Mouse (Mus musculus): ENCODE measurements around the gene Smim20.
A peak's percentile ranks its signal among the peaks of the same experiment; 100 is the strongest.

Smim20 gene

DNA sequence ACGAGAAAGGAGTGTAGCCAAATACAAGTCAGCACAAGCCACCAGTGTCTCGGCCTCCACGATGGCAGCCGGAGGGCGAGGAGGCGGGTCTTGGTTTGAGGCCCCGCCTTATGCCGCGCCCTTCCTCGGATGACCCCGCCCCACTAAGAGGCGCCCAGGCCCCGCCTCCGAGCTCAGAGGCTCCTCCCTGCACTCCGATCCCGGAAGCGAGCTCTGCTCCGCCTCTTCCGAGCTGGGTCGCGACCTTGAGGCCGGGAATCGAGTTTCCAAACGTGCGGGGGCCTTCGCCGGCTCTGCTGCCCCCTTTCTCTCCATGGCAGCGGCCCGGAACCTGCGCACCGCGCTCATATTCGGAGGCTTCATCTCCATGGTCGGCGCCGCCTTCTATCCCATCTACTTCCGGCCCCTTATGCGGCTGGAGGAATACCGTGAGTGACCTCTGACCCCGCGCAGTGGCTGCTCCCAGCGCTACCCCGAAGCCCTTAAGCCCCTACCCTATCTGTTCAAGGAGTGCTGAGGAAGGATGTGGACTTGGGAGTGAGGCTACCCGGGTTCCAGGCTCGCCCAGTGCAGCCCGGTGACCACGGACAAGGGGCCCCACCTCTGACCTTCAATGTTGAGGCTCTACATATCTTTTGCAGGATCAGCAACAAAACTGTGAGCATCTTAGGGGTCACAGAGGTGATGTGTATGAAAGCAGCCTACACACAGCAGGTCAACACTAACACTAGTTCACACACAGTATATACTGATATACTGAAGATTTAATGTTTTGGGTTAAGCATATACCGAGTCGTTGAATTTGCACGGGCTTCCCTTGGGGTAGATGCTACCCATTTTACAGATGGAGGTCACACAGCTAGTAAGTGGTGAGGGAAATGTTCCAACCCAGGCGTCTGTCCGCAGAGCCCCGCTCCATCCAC is at the start of gene Smim20:
Gene Smim20 (plus strand): TSS at position 153 of the 923 bp plus-strand sequence.
- DNase-seq (ENCODE audit: low spot score) = peak; percentile 83

DNA sequence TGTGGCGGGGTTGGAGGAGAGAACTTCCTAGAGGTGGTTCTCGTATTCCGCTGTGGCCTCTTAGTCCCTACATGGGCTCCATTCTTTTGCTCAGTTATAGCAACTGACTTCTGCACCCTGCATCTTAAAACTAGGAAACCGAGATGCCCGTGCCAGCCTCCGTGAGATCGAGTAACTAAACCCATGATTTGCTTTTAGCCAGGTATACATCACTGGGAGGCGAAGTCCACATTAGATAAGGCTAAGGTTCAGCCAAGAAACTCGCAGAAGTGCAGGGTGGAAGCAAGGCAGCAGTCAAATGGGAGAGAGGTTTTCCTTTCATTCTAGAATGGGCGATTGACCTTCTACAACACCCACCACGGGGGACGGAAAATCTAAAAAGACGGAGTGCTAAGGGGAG is 41.4 kb upstream of the Smim20 start:
- no peak for DNase-seq (ENCODE audit: low spot score)

DNA sequence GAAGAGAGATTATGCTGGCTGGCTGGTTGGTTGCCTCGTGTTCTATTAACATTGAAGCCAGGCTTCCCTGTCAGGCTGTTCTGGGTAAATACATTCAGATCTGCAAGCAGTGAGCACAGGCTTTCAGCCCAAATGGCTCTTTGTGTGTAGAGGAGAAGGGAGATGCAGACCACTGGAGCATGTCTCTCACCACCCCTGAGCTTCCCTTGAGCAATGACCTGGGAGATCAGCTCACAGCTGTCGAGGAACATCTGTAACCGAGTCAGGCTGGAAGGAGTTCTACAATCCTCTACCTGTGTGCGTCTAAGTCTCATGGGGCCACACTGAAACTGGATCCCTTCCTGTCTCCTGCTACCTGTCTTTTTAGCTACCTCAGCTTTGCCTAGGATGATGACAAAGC is 36.3 kb upstream of the Smim20 start:
- DNase-seq (ENCODE audit: low spot score) = no peak

DNA sequence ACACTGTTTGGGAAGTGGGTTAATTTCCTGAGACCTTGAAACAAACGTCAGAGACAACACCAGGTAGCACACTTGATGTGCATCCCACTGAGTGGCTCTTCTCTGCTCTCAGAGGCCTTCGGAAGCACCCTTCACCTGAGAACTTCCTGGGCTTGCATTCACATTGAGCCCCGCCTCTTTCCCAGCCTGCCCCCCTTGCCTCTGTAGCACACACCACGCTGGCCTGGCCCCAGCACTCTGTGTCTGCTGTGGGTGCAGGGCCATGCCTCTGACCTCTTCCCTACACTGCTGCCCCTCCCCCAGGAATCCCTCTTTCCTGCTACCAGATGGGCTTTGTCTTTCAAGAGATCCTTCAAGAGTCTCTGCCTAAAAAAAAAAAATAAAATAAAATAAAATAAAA is 31.3 kb upstream of the Smim20 start:
- no peak for DNase-seq (ENCODE audit: low spot score)

DNA sequence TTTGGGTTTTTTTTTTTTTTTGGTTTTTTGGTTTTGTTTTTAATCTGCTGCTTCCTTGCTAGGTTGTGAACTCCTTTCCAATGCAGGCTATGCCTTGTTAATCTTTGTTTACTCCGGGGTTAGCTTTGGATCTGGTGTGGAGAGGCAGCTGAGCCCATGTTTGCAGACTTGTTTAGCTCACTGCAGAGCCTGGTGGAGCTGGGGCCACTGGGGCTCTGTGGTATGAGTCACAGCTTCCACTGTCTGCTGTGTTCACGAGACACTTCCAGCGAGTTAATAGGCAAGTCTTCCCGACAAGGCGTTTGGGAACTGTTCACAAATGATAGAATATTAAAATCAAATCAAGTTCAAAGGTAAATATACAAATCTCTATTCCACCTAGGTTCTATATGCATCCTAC is 30.7 kb upstream of the Smim20 start:
- DNase-seq (ENCODE audit: low spot score) = no peak

DNA sequence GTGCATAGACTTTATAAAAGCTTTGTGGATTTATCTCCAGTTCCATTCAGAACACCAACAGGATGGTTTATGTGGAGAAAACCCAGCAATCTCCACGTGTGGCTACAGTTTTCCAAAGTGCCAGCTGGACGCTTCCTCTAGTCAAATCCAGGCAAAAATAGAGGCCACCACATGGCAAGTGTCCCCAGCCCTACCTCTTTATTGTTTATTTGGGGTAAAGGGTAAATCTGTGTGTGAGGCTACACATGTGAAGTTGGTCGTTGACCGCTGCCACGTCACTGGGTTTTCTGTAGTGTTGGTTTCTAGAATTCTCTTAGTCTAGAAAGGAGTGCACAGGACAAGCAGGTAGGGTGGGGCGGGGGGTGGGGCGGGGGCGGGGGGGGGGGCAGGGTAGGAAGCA is 30.1 kb upstream of the Smim20 start:
- no peak for DNase-seq (ENCODE audit: low spot score)

DNA sequence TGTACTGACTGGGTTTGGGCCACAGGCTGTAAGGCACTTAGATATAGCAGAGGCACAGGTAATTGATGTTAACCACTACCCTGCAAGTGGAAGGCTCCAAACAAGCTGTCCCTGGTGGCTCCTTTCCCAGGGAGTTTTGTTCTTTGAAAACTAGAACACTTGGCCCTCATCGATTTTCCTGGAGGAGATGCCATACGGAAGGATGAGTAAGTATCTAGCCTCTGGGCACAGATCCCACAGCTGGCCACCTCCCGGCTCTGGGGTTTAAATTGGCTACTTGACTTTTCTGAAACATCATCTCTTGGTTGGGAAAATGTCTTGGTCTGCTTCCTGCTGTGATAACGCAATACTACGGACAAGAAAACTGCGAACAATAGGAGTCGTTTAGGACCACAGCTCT is 28.1 kb upstream of the Smim20 start:
- no peak for DNase-seq (ENCODE audit: low spot score)

DNA sequence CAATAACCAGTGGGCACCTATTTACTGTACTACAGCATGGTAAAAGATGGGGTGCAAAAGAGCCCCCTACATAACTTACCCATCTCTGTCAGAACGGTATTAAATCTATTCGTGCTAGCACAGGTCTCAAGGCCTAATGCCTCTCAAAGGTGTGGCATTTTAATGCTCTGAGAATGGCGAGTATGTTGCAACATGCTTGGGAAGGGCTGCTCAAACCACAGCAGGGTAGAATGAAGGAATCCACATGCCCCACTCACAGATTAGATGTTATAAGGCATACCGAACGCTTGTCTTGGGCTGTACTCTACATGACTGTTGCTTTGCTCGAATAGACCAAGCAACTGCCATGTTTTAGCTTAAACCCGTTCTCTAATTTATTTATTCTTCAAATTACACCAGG is 27.7 kb upstream of the Smim20 start:
- no peak for DNase-seq (ENCODE audit: low spot score)

DNA sequence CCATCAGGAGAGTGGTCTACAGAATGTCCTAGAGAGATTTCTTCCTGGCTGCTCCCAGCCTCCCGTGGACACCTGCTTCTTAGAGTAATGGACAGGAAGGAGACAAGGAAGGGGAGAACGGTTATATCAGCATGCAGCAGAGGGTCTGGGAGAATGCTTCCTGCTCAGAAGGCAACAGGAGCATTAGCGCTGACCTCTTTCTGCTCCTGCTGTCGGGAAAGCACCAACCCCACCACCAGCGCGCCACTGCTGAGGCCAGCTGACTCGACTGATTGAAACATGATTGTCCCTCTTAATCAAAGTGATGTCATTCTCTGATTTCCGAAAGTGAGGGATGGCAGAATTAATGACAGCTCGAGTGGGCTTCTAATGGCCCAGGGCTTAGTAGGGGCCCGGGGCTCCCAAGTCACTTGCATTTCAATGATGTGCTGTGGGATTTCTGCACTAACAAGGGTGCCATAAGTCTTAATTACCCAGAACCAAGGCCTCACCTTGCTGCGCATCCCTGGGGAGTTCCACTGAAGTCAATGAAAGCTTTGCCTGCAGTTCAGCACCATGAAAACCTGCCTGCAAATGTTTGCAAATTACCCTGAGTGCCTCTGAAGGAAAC is 26.9 kb upstream of the Smim20 start:
- DNase-seq (ENCODE audit: low spot score) = no peak

DNA sequence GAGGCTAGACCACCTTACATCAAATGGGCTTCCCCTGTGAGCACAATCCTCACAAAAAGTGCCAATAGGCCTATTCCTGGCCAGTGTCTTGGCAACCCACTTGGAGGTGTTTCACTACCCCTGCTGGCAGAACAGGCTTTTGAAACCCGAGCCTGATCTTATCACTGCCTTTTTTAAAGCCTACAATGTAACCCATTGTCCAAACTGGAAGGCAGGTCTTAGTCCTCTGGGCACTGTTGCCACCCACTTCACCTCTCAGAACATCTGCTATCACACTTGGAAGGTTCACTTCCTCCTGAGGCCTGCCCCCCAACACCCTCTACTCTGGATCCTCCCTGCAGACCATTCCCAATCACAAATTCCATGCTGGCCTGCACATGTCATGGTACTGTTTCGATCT is 25.8 kb upstream of the Smim20 start:
- no peak for DNase-seq (ENCODE audit: low spot score)

DNA sequence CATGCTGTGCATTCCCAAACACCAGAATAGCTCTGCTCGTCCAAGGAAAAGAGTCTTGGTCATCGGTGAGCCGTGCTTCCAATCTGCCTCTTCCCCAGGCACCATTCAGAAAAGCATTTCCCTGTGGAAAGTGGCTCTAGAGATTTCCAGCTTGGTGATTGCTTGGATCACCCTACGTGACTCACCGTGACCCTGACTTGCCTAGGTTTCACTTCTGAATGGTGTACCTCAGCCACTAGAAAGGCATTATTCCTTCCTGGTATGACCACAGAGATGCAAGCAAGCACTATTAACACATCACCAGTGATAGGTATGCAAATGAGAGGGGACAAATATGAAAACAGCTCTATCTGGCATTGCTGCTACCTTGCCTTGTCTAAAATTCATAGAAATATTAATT is 24.9 kb upstream of the Smim20 start:
- no peak for DNase-seq (ENCODE audit: low spot score)

DNA sequence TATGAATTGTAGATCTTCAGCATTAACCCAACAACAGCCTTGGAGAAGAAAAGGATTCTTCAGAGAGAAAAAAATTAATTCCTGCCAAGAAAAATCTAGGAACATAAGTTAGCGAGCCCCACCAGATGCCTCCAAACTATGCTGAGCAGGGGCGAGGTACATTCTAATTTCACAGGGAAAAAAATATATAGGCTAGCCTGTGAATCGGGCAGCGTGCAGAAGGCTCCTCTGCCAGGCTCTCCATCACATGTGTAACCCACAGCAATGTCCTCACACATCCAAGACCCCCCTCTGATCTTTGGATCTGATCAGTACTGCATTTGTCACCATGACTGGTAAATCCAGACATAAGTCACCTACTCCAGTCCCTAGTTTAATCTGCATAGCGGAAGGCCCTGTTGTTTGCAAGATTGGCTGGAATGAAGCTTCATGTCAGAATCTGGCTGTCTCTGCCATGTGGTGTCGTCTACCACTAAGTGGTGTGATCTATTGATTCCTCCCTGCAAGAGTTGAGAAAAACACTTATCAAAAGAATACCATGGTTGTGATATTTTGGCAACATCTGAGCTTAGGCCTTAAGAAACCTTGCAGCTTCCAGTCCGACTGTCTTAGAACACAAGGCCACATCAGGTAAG is 23.9 kb upstream of the Smim20 start:
- no peak for DNase-seq (ENCODE audit: low spot score)

DNA sequence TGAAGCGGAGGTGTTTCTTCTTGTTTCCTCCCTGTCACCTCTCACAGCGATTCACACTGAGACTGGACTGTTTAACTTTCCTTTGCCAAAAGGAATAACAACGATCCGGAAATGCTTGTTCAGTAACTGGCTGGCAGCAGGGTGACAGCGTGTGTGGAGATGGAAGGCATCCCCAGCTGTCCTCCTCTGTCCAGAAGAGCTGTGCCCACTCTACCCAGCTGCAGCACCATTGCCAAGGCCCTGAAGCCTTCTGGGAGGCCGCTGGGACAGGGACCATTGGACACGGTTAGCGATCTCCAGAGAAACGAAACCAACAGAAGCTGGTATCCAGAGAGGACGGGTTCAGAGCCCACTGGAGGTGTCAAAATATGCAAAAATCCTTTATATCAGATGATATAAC is 22.9 kb upstream of the Smim20 start:
- DNase-seq (ENCODE audit: low spot score) = no peak

DNA sequence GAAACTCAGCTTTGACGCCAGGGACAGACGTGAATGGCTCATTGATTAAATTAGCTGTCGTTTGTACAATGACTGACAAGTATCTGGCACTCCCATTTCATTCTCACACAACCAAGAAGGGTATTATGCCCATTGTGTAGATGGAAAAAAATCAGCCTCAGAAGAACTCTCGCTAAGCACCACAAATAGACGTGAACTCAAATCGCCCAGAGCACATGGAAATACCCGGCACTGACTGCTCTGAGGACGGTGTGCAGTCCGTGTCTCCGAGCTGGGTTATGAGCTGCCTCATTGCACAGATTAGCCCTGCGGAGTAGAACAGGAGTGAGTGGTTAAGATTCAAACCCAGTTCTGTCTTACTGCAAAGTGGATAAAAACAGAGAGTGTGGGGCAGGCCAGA is 18.4 kb upstream of the Smim20 start:
- no peak for DNase-seq (ENCODE audit: low spot score)

DNA sequence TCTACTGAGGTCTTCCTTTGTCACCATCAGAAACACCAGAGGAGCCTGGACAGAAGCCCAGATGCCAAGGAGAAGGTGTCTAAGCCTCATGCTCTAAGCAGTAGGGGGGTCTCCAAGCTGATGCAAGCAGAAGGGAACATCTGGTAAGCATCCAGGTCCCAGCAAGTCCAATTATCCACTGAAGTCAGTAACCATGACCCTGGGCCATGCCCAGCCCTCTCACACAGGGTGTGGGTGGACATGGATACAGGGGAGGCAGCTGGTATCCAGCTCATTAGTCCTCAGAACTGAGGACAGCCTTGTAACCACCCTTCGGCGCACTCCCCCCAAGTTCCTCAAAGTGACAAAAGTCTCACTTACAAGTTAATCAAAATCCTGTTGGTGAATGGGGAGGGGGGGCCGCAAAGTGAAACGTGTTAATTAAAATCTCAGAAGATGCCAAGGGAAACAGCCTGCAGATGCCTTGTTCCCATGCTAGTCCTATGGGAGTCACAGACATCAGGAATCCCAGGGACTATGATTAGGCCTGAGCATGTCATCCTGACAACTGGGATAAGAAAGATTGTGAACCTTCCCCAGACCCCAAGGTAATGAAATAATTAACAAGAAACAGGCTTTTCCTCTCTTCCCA is 17.3 kb upstream of the Smim20 start:
- DNase-seq (ENCODE audit: low spot score) = no peak

DNA sequence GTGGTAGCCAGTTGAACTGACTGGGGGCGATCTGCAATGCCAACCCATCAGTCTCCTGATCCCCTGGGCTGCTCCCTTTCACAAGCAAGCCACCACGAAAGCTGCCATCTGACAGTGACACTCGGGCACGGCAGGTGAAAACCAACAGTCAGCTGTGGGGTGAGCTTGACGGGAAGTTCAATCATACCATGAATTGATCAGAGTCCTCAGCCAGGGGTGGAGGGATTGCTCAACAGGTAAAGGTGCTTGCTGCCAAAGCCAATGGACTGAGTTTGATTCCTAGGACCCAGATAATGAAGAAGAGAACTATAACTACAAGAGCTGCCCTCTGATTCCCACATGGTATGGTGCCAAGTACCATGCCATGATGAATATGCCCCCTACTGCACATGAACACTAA is 12.7 kb upstream of the Smim20 start:
- no peak for DNase-seq (ENCODE audit: low spot score)

DNA sequence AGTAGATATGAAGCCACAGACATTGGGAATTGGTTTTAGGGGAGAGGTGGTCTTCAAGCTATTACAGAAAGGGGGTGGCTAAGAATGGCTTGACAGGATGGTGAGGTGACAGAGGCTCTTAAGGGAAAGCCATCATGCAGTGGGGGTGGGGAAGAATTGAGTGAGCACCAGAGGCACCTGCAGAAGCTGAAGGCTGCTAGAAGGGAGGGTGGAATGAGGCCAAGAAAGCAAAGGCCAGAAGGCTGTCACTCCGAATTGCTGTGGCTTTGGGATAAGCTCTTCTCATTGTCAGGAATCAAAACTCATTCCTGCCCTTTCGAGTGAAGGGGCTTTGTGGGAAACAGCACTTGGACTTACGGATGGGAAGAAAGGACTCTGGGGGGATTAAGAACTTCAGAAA is 12.1 kb upstream of the Smim20 start:
- DNase-seq (ENCODE audit: low spot score) = no peak

DNA sequence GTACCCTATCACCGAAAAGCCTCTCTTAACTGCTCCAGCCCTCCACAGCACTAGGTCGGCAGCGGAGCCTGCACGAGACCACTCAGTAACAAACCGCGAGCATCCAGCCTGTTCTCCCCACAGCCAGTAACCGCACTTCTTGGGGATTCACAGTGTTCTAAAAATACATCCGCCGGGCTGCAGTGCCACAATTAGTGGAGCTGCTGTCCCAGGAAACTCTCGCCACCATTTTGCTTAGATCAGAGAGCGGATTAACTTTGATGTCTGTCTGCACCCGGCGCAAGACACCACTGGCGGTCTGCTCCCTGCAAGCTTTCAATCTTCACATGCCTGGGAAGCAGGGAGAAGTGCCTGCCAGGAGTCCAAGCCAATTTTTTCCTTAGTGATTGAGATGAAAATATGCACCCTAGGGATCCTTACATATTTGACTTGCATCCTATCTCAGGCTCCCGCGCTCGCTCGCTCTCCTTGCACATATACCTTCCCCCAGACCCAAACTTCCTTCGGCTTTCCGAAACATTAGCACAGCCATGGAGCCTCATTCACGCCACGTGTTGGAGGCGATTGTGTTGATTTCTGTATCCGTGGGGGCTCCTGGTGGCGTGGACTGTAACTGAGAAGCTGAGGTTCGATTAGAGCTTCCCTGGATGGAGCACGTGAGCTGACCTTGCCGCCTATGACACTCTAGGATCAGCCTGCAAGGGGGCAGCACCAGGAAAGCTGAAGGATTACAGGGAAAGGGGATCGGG is 8.7 kb upstream of the Smim20 start:
- no peak for DNase-seq (ENCODE audit: low spot score)

DNA sequence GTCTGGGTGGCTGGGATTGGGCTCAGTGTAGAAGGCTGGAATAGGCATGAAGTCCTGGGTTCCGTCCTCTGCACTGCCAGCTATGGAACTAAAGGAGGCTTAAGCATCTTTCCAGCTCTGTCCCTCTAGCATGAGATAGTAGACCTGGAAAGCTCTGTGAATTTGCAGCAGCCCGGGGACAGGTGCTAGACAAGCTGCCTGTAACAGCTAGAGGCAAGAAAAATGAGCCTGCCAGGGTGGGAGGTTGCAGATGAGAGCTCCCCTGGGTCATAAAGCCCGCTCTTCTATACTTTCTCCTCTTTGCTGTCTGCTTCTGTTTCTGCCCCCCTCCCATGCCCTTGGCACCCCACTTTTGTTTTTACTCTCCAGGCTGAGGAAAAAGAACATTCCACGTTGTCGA is 7.0 kb upstream of the Smim20 start:
- no peak for DNase-seq (ENCODE audit: low spot score)

DNA sequence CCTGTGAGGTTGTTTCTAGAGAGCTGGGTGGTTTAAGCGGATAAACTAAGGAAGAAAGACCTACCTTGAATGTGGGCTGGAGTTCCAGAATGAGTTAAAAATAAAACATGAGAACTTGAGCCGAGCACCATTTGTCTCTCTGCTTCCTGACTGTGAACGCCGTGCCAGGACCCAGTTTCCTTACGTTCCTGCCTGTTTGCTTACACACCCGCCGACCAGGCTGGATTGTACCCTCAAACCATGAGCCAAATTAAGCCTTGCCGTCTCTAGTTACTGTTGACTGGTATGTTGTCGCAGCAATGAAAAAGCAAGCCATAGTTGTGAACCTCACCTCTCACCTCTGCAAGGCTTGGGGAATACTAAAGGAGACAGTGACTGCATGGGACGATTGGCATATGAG is 4.9 kb upstream of the Smim20 start:
- no peak for DNase-seq (ENCODE audit: low spot score)

DNA sequence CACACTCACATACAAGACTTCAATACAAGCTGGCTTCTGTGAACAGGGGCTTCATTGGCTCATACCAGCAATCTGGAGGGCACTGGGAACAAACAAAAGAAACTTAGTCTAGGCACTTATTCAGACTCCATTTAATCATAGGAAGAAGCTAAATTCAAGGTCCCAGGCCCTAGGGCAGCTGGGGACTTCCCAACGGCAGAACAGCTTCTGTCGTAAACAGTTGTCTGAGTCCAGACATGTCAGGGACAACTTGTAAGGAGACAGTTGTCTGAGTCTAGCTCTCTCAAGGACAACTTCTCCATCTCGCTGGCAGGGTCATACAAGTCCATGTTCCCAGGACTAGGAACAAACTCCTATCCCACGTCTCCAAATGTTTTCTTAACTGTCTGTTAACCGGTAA is 2.8 kb upstream of the Smim20 start:
- no peak for DNase-seq (ENCODE audit: low spot score)

DNA sequence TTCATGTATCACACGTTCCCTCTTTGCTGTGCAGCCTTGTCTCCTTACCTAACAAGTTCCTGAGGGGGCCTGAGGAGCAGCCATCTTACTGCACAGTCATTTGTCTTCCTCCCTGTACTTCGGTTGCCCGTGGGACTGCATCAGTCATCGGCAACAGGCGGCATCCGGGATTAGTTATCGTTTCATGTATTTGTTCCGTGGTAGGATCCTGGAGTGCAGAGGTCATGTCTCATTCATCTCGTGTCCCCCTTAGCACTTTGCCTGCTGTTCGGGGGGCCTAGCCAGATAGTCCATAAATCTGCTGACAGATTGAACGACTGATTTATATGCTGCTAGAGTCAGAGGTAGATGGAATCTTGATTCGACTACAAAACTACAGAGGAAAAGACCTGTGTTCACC is 1.1 kb upstream of the Smim20 start:
- DNase-seq (ENCODE audit: low spot score) = no peak
